Mouse (Mus musculus) erythroid progenitor cell, adult 5-6 weeks (primary cell): ENCODE results near the gene Pcmt1. TPM values are rescaled to one million over a fixed set of nuclear protein-coding genes. Genes with fewer than 3 reads are reported as not detected.

Experiments used
- ATAC-seq: replicated peaks from 2 replicates; pipeline ENCODE4 v1.8.0; 2016; ENCODE audit warnings: moderate number of reproducible peaks, mild to moderate bottlenecking, moderate TSS enrichment, inconsistent platforms; ENCODE audit not compliant: poor library complexity, low FRiP score, severe bottlenecking
- total RNA-seq, 2 experiments: library from RNA; stranded (forward) in 1 of 2; stranded (reverse) in 1 of 2; fragments of 150-400 nt in 1 of 2; fragments of 186-747, 209-891 nt in 1 of 2; gene quantifications; 2 replicates each; pipeline versions ENCODE4 v1.2.3 to v1.2.4; 2015 to 2017; ENCODE audit warnings: low replicate concordance in 2 of 2

Pcmt1 gene
- total RNA-seq (2015; ENCODE audit: low replicate concordance) (136 and 147 TPM in 2 replicates), total RNA-seq (2017; ENCODE audit: low replicate concordance) (116 and 188 TPM in 2 replicates)

GRCm38 (mm10) chr10:7680731-7681301, at the start of gene Pcmt1, which contains the start of gene Lats1:
Gene Pcmt1, minus strand, starts transcription at chr10:7681136.
Gene Lats1, plus strand, starts transcription at chr10:7681214.
- ATAC-seq: peak; percentile 69

- no peak for ATAC-seq
Observed at GRCm38 (mm10) chr10:7727011-7727410, 46.1 kb upstream of the Pcmt1 start.

- peak; percentile 35 for ATAC-seq
Observed at GRCm38 (mm10) chr10:7726501-7726812, 45.5 kb upstream of the Pcmt1 start.

DNA sequence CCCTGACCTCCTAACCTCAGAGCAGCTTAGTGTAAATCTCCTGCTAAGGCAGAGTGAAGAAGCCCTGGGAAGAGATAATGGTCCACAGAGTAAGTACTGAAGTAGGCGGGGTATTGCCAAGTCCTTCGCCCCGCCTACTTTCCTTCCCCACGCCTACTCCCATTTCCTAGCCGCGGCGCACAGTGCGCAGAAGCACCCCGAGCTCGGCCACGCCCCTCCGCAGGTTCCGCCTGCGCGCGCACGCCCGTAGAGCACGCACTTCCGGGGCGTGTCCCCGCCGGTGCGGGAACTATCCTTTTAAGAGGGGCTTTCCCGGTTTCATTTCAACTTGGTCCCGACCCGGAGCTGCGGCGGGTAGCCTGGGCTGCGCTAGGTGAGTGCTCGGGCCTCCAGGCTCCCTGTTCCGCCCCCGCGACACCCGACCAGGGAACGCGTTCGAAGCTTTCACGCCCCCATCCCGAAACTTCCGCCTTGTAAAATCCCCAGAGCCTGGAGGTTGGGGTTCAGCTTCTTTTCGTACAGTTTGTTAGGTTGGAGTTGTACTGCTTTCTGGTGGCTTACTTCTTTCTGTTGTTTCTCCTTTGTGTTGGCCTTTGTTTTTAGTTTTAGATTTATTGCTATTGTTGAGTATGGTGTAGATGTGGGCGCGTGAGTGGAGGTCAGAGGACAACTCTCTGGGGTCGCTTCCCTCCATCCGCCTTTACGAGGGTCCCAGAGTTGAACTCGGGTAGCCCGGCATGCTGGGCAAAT, 45.0 kb upstream of the Pcmt1 start, which contains the start of gene Katna1:
Gene Katna1, plus strand, starts transcription at position 250 of the 750 bp plus-strand sequence.
- peak; percentile 98 for ATAC-seq

DNA sequence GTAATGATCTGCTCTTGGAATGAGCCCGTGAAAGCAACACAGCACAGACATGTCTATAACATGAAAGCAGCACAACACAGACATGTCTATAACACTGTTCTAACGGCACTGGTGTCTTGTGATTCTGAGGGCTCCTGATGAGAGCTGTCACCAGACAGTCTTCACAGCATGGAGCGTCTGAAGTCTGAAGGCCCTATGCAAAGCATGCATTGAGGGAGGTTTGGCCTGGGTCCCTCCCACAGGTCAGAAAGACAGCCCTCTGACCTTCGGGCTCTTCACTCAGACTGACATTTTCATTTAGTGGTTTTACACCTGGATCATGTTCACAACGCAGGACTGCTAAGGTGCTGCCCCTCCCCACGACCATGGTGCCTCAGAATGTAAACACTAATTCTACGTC, 34.1 kb upstream of the Pcmt1 start:
- no peak for ATAC-seq

- ATAC-seq: no peak
Observed at GRCm38 (mm10) chr10:7712506-7712905, 31.6 kb upstream of the Pcmt1 start.

DNA sequence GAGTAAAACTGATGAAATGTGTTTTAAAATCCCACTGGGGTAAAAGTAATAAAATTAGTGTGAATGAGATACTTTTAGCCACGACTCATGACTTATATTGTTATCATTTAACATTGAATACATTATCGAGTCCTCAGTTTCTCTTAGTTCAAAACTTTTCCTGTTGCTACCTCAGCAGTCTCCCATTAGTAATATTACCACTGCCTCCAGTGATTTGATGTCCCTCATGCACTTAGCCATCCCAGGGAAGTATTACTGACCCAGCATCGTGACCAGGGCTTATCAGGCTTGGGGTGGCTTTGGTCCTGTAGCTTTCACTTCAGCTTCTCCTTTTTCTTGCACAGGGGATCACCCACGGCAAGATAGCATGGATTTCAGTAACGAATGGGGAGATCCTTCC, 29.2 kb upstream of the Pcmt1 start:
- ATAC-seq: no peak

- ATAC-seq: no peak
Observed at GRCm38 (mm10) chr10:7702586-7702985, 21.6 kb upstream of the Pcmt1 start.

- ATAC-seq: no peak
Observed at GRCm38 (mm10) chr10:7700120-7700519, 19.2 kb upstream of the Pcmt1 start.

- ATAC-seq: no peak
Observed at GRCm38 (mm10) chr10:7695286-7695685, 14.3 kb upstream of the Pcmt1 start.

DNA sequence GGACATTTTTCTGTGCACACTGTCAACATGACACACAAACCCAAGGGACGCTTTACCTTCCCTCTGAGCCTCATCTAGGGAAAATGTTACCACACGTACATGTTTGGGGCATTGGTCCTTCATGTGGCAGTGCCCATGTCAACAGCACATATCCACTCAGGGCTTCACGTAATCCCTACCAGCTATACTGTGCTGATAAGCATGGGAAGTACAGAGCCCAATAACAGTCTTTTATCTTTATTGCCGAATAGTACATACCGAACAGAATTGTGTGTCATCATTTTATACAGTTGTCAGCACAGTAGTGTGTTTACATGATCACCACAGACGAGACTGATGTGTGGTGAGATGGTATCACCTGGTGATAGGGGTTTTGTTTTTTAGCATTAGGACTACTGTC, 6.0 kb upstream of the Pcmt1 start:
- ATAC-seq: no peak

DNA sequence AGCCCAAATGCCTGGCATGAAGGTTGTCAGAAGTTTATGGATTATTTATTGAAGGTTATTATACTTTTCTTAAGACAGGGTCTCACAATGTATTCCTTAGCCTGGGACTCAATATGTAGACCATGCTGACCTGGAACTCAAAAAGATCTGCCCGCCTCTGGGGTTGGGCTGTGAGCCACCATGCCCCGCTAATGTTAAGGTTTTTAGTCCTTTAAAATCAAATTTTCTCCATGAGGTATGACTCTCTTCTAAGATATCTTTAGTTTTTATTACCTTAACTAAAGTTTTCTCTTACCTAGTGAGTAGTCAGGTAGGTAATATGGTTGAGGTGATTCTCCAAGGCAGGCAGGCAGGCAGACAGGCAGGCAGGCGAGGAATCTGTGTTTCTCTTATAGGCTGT, 1.3 kb upstream of the Pcmt1 start:
- ATAC-seq: no peak

- ATAC-seq: peak; percentile 72
Observed at GRCm38 (mm10) chr10:7681343-7682025, 548 bp upstream of the Pcmt1 start.

- ATAC-seq: peak; percentile 85
Observed at GRCm38 (mm10) chr10:7673673-7674072, 7.3 kb downstream of the Pcmt1 start.

DNA sequence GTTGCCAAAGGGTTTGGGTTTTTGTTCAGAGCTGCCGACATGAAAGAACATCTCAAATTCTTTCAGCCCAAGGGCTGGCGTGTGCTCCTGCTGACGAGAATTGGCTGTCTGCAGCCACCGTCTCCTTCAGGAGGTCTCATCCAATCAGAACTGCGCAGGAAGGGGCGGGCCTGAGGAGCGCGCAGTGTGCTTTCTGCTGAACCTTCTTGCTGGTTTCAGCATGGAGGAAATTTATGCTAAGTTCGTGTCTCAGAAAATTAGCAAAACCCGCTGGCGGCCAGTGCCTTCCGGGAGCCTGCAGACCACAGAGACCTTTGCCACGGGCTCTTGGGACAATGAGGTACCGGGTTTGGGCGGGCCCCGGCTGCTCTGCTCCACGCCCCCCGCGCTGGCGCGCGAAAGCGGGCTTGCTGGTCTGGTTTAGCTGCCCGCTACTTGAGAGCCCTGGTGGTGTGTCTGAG, 13.6 kb downstream of the Pcmt1 start, which contains the start of gene Nup43:
Gene Nup43, plus strand, starts transcription at position 162 of the 461 bp plus-strand sequence.
- ATAC-seq: peak; percentile 83

DNA sequence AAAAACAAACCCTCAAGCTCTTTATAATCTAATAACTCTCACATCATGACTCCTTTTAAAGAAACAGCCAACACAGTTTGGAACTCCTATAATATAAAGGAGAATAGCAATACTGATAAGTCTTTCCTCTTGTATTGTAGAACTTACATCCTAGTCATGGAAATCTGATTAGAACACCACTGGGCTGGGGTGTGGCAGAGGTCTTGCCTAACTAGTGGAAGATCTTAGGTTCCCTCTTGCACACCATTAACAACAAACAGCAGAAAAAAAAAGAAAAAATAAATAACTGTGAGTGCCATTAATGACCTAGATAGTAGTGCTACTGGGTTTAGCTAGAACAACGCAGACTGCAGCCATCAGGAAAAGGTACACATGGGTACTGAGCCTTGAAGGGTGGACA, 16.0 kb downstream of the Pcmt1 start:
- no peak for ATAC-seq

- no peak for ATAC-seq
Observed at GRCm38 (mm10) chr10:7664027-7664526, 16.9 kb downstream of the Pcmt1 start.

DNA sequence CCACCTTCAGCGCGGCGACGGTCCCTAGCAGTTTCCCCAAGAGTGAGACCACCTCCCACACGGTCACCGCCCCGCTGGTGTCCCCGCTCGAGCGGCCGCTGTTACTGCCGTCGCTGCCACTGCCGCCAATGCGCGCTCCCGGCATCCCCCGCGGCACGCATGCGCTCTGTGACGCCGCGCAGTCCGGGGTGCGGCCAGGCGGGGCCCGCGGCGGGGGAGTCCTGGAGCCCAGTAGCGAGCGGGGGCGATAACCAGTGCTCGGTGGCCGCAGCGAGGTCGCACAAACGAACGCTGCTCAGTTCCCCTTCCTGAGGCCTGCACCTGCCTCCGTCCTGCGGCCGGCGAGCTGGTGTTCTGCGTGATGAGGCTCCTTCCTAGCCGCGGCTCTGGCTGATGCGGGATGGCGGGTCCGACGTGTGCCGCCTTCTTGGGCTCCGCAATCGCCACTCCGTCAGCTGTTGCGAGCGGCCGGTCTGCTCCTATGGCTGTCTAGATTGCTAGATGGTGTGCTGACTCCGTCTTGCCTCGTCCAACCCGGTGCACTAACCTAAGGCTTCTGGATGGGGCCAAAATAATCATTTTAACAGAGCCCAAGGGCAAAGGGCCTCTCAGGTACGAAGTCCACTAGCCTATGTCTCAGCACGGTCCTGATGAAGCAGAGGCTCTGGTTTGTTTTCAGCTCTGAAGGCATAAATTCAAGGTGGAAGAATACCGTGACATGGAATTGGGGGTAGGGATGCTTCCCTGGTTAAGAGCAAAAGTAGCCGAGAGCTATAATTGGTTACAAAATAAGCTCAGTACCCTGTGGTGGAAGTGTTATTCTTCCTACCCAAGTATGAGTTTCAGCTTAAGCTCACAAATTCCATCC, 17.5 kb downstream of the Pcmt1 start:
- ATAC-seq: peak; percentile 77

GRCm38 (mm10) chr10:7662471-7663141, 18.3 kb downstream of the Pcmt1 start:
- ATAC-seq: peak; percentile 64
